Mouse (Mus musculus) B cell, adult 62 days (primary cell): ENCODE measurements around the gene Retnlg. TPM values are rescaled to one million over a fixed set of nuclear protein-coding genes. Genes with fewer than 3 reads are reported as not detected.

Source experiments
- total RNA-seq: library from RNA; stranded (reverse); gene quantifications from 4 replicates; pipeline ENCODE4 v1.2.4, GENCODE M21; 2023

Retnlg gene
- total RNA-seq, result 1.5 to 2.1 TPM (median 1.8 TPM) in 4 replicates

DNA sequence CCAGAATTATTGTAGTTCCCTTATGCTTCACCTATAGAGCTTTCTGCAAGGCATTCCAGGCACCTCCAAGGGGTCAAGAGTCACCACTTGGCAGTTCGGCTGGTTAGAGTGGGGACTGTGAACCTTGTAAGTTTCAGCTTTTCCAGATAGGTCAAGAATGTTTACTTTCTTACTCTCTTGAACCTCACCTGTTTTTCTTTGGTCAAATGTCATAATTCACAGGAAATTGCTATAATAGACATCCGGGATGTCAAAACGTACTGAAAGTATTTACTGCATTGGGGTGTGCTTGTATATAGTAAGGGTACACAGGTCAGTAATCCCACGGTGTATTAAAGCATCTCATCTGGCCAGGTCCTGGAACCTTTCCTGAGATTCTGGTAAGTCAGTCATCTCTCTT is at the start of gene Retnlg:
Gene Retnlg (plus strand): TSS at position 301 of the 400 bp plus-strand sequence.

DNA sequence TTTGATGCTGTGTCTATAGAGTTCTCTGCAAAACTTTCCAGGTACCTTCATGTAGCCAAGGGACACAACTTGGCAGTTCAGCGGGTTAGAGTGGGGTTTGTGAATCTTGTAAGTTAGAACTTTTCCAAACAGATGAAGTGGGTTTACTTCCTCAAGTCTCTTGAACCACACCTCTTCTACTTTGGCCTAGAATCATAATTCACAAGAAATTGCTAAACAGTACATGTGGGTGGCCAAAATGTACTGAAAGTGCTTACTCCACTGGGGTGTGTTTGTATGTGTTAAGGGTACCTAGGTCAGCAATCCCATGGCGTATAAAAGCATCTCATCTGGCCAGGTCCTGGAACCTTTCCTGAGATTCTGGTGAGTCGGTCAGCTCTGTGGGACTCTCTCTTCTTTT is 30.2 kb upstream of the Retnlg start, which contains the start of gene Retnla:
Gene Retnla (plus strand): TSS at position 286 of the 400 bp plus-strand sequence.

Other genes starting within 250 kb of the Retnlg start
- 0.30 to 1.6 TPM (median 0.98 TPM) in 3 of 4 replicates, not detected in the other for gene Trat1, start 100.6 kb upstream of the Retnlg start, total RNA-seq
- not detected in 4 replicates for gene Retnlb, start 55.8 kb upstream of the Retnlg start, total RNA-seq
- gene Retnla, start 30.1 kb upstream of the Retnlg start, total RNA-seq, result not detected in 4 replicates
- 11.8 to 17.2 TPM (median 12.7 TPM) in 4 replicates for gene Dzip3, start 121.5 kb downstream of the Retnlg start, total RNA-seq
- 5.3 to 8.5 TPM (median 6.3 TPM) in 4 replicates for gene Cip2a, start 121.6 kb downstream of the Retnlg start, total RNA-seq
- gene Myh15, start 184.9 kb downstream of the Retnlg start, total RNA-seq, result not detected in 4 replicates